Mouse (Mus musculus) embryonic facial prominence, embryonic 15.5 days (tissue): Measurements from ENCODE around the gene Arhgap4. TPM values are rescaled to one million over a fixed set of nuclear protein-coding genes. Genes with fewer than 3 reads are reported as not detected.

Experiments
- ATAC-seq: fragments of 200-750 bp; cut with Nextera tagmentation; 2 replicates; pipeline ENCODE4 v1.8.0; 2017; ENCODE audit warnings: low read depth, moderate TSS enrichment; ENCODE audit not compliant: insufficient number of reproducible peaks, low FRiP score, low TSS enrichment
- H3K27ac ChIP-seq: fragments of 300-500 bp; sonication (generic); replicated peaks from 2 replicates; pipeline ENCODE4 v1.5.1; 2015; ENCODE audit warnings: mild to moderate bottlenecking, inconsistent platforms
- H3K27me3 ChIP-seq: fragments of 300-500 bp; sonication (generic); 2 replicates; pipeline ENCODE4 v1.6.1; 2015; ENCODE audit warnings: inconsistent platforms
- H3K36me3 ChIP-seq: fragments of 300-500 bp; sonication (generic); 2 replicates; pipeline ENCODE4 v1.6.1; 2015; ENCODE audit warnings: mild to moderate bottlenecking, inconsistent platforms
- H3K4me1 ChIP-seq: fragments of 300-500 bp; sonication (generic); 2 replicates; pipeline ENCODE4 v1.6.1; 2015; ENCODE audit warnings: inconsistent platforms
- H3K4me2 ChIP-seq: fragments of 300-500 bp; sonication (generic); replicated peaks from 2 replicates; pipeline ENCODE4 v1.6.1; 2015; ENCODE audit warnings: mild to moderate bottlenecking, inconsistent platforms
- H3K4me3 ChIP-seq: fragments of 300-500 bp; sonication (generic); replicated peaks from 2 replicates; pipeline ENCODE4 v1.5.1; 2015; ENCODE audit warnings: mild to moderate bottlenecking, inconsistent platforms
- H3K9ac ChIP-seq: fragments of 300-500 bp; sonication (generic); 2 replicates; pipeline ENCODE4 v1.6.1; 2015; ENCODE audit warnings: inconsistent platforms
- H3K9me3 ChIP-seq: fragments of 300-500 bp; sonication (generic); replicated peaks from 2 replicates; pipeline ENCODE4 v1.6.1; 2016; ENCODE audit warnings: inconsistent platforms
- WGBS: fragments of 180-500 bp; shearing (Covaris S2); methylation state at CpG from one replicate; pipeline ENCODE4 v1.1.7; 2015; 5-methylcytosine and 5-hydroxymethylcytosine counted together
- polyA plus RNA-seq: library from polyadenylated mRNA; unstranded; fragments of >200 nt; fragmentation: Nextera tagmentation; extraction: Ambion mirVana; gene quantifications from 2 replicates; pipeline ENCODE4 v1.2.1, GENCODE M21; 2015

The Arhgap4 gene
- polyA plus RNA-seq, 1 experiment from 2014 or later = 5.1 TPM

GRCm38 (mm10) chrX:73880194-73881035, 41.3 kb downstream of the Arhgap4 start:
- Histone ChIP-seq H3K4me3 (peak overlapping the region; percentile 44), H3K9me3 (no peaks in the 10 kb centered on the region), H3K27ac (no peak overlapping the region), H3K27me3 (peaks cover 14% of the 10 kb centered on the region), H3K9ac (no peak overlapping the region), H3K4me2 (peak overlapping the region; percentile 68), H3K4me1 (peaks cover 6% of the 10 kb centered on the region; the same call in 1 of the 2 replicates), H3K36me3 (no peaks in the 10 kb centered on the region)
- 16% methylated on average over 29 of the region's 48 CpGs for WGBS
- ATAC-seq = peak; percentile 72

GRCm38 (mm10) chrX:73877014-73877413, 44.7 kb downstream of the Arhgap4 start:
- Histone ChIP-seq H3K27ac (no peak overlapping the region), H3K9me3 (no peaks in the 10 kb centered on the region), H3K4me2 (no peak overlapping the region), H3K9ac (no peak overlapping the region), H3K4me3 (no peak overlapping the region), H3K27me3 (peaks cover 14% of the 10 kb centered on the region), H3K36me3 (no peaks in the 10 kb centered on the region), H3K4me1 (peaks cover 6% of the 10 kb centered on the region; the same call in 1 of the 2 replicates)
- no peak for ATAC-seq
- WGBS = 56% methylated on average over 1 of the region's 1 CpGs

GRCm38 (mm10) chrX:73875881-73876280, 45.8 kb downstream of the Arhgap4 start:
- Histone ChIP-seq H3K4me3 (no peak overlapping the region), H3K4me1 (no peaks in the 10 kb centered on the region), H3K27ac (no peak overlapping the region), H3K36me3 (no peaks in the 10 kb centered on the region), H3K9me3 (no peaks in the 10 kb centered on the region), H3K4me2 (no peak overlapping the region), H3K27me3 (peaks cover 14% of the 10 kb centered on the region), H3K9ac (no peak overlapping the region)
- WGBS = 47% methylated on average over 2 of the region's 2 CpGs
- no peak for ATAC-seq

GRCm38 (mm10) chrX:73871956-73872355, 49.7 kb downstream of the Arhgap4 start:
- Histone ChIP-seq H3K27ac (no peak overlapping the region), H3K27me3 (no peaks in the 10 kb centered on the region), H3K4me2 (no peak overlapping the region), H3K4me1 (no peaks in the 10 kb centered on the region), H3K9me3 (no peaks in the 10 kb centered on the region), H3K36me3 (no peaks in the 10 kb centered on the region), H3K9ac (no peak overlapping the region), H3K4me3 (no peak overlapping the region)
- ATAC-seq = no peak
- WGBS = 50% methylated on average over 1 of the region's 1 CpGs

- no peak overlapping the region for H3K9ac ChIP-seq
- ATAC-seq = no peak
Observed at GRCm38 (mm10) chrX:73871474-73871873, 50.2 kb downstream of the Arhgap4 start.

GRCm38 (mm10) chrX:73869334-73869733, 52.3 kb downstream of the Arhgap4 start:
- Histone ChIP-seq H3K36me3 (no peaks in the 10 kb centered on the region), H3K4me3 (no peak overlapping the region), H3K4me2 (no peak overlapping the region), H3K4me1 (no peaks in the 10 kb centered on the region), H3K27ac (no peak overlapping the region), H3K27me3 (no peaks in the 10 kb centered on the region), H3K9ac (no peak overlapping the region), H3K9me3 (no peaks in the 10 kb centered on the region)
- ATAC-seq = no peak
- WGBS = 11% methylated on average over 5 of the region's 5 CpGs

More at GRCm38 (mm10) chrX:73871474-73871873, 50.2 kb downstream of the Arhgap4 start:
- Histone ChIP-seq H3K4me1 (no peaks in the 10 kb centered on the region), H3K27ac (no peak overlapping the region), H3K36me3 (no peaks in the 10 kb centered on the region), H3K9me3 (no peaks in the 10 kb centered on the region), H3K4me2 (no peak overlapping the region), H3K27me3 (no peaks in the 10 kb centered on the region), H3K4me3 (no peak overlapping the region)

- 90% methylated on average over 1 of the region's 1 CpGs for WGBS
- H3K4me3 ChIP-seq = no peak overlapping the region
- no peak for ATAC-seq
- no peak overlapping the region for H3K9ac ChIP-seq
- no peak overlapping the region for H3K27ac ChIP-seq
- H3K4me1 ChIP-seq = no peaks in the 10 kb centered on the region
- no peaks in the 10 kb centered on the region for H3K27me3 ChIP-seq
- no peaks in the 10 kb centered on the region for H3K36me3 ChIP-seq
- no peak overlapping the region for H3K4me2 ChIP-seq
- H3K9me3 ChIP-seq = no peaks in the 10 kb centered on the region
Observed at GRCm38 (mm10) chrX:73867852-73868251, 53.8 kb downstream of the Arhgap4 start.

- Histone ChIP-seq H3K4me1 (no peaks in the 10 kb centered on the region), H3K27ac (no peak overlapping the region), H3K9me3 (no peaks in the 10 kb centered on the region), H3K4me2 (no peak overlapping the region), H3K36me3 (no peaks in the 10 kb centered on the region), H3K27me3 (no peaks in the 10 kb centered on the region), H3K4me3 (no peak overlapping the region), H3K9ac (no peak overlapping the region)
- WGBS = 21% methylated on average over 3 of the region's 3 CpGs
- no peak for ATAC-seq
Observed at GRCm38 (mm10) chrX:73867256-73867655, 54.4 kb downstream of the Arhgap4 start.

- Histone ChIP-seq H3K9me3 (no peaks in the 10 kb centered on the region), H3K4me2 (no peak overlapping the region), H3K36me3 (no peaks in the 10 kb centered on the region), H3K4me1 (no peaks in the 10 kb centered on the region), H3K9ac (no peak overlapping the region), H3K27me3 (no peaks in the 10 kb centered on the region), H3K27ac (no peak overlapping the region), H3K4me3 (no peak overlapping the region)
- 55% methylated on average over 3 of the region's 3 CpGs for WGBS
- ATAC-seq = no peak
Observed at GRCm38 (mm10) chrX:73864692-73865091, 57.0 kb downstream of the Arhgap4 start.

- Histone ChIP-seq H3K27me3 (no peaks in the 10 kb centered on the region), H3K4me3 (no peak overlapping the region), H3K4me2 (no peak overlapping the region), H3K4me1 (no peaks in the 10 kb centered on the region), H3K36me3 (no peaks in the 10 kb centered on the region), H3K9me3 (no peaks in the 10 kb centered on the region), H3K9ac (no peak overlapping the region), H3K27ac (no peak overlapping the region)
- ATAC-seq = no peak
- WGBS = 61% methylated on average over 3 of the region's 3 CpGs
Observed at GRCm38 (mm10) chrX:73855087-73855408, 66.6 kb downstream of the Arhgap4 start.

- H3K9ac ChIP-seq = no peak overlapping the region
- no peaks in the 10 kb centered on the region for H3K4me1 ChIP-seq
- H3K36me3 ChIP-seq = no peaks in the 10 kb centered on the region
- no peak overlapping the region for H3K4me2 ChIP-seq
- no peaks in the 10 kb centered on the region for H3K27me3 ChIP-seq
- H3K27ac ChIP-seq = no peak overlapping the region
- H3K4me3 ChIP-seq = no peak overlapping the region
- WGBS = 91% methylated on average over 9 of the region's 9 CpGs
- no peaks in the 10 kb centered on the region for H3K9me3 ChIP-seq
- no peak for ATAC-seq
Observed at GRCm38 (mm10) chrX:73854326-73855086, 67.2 kb downstream of the Arhgap4 start.
